Mouse (Mus musculus) testis, postnatal 14 days (tissue): ENCODE measurements around the gene Arfgap3.
"Not testable (repeated sequence)": the region's sequence is repeated elsewhere in the genome, so short reads cannot be mapped to it uniquely, and the experiment has no call there.

Experiments used
- DNase-seq: peaks from one replicate; pipeline ENCODE4 v3.0.0; 2021; ENCODE audit warnings: low spot score

The Arfgap3 gene

GRCm38 (mm10) chr15:83349954-83350711 lies at the start of gene Arfgap3:
Arfgap3 (minus strand) TSS chr15:83350247.
- DNase-seq = peak; percentile 90

- no peak for DNase-seq
Measured at GRCm38 (mm10) chr15:83392722-83393121, 42.7 kb upstream of the Arfgap3 start.

GRCm38 (mm10) chr15:83387911-83388310 lies 37.9 kb upstream of the Arfgap3 start:
- DNase-seq = no peak

- no peak for DNase-seq
Measured at GRCm38 (mm10) chr15:83383633-83384032, 33.6 kb upstream of the Arfgap3 start.

GRCm38 (mm10) chr15:83383136-83383535 lies 33.1 kb upstream of the Arfgap3 start:
- DNase-seq = no peak

GRCm38 (mm10) chr15:83382467-83382866 lies 32.4 kb upstream of the Arfgap3 start:
- DNase-seq = no peak

GRCm38 (mm10) chr15:83377153-83377552 lies 27.1 kb upstream of the Arfgap3 start:
- DNase-seq = no peak

- DNase-seq = no peak
Measured at GRCm38 (mm10) chr15:83375136-83375535, 25.1 kb upstream of the Arfgap3 start.

GRCm38 (mm10) chr15:83374076-83374475 lies 24.0 kb upstream of the Arfgap3 start:
- no peak for DNase-seq

GRCm38 (mm10) chr15:83368702-83369101 lies 18.7 kb upstream of the Arfgap3 start:
- not testable (repeated sequence) for DNase-seq

- peak; percentile 25 for DNase-seq
Measured at GRCm38 (mm10) chr15:83368261-83368660, 18.2 kb upstream of the Arfgap3 start.

GRCm38 (mm10) chr15:83366933-83367552 lies 17.0 kb upstream of the Arfgap3 start:
- peak; percentile 97 for DNase-seq

GRCm38 (mm10) chr15:83365697-83366096 lies 15.7 kb upstream of the Arfgap3 start:
- DNase-seq = no peak

- DNase-seq = no peak
Measured at GRCm38 (mm10) chr15:83364194-83364593, 14.1 kb upstream of the Arfgap3 start.

- DNase-seq = not testable (repeated sequence)
Measured at GRCm38 (mm10) chr15:83362813-83363212, 12.8 kb upstream of the Arfgap3 start.

GRCm38 (mm10) chr15:83360899-83361298 lies 10.9 kb upstream of the Arfgap3 start:
- not testable (repeated sequence) for DNase-seq

GRCm38 (mm10) chr15:83360140-83360539 lies 10.1 kb upstream of the Arfgap3 start:
- DNase-seq = no peak

GRCm38 (mm10) chr15:83358476-83358875 lies 8.4 kb upstream of the Arfgap3 start:
- DNase-seq = no peak

- no peak for DNase-seq
Measured at GRCm38 (mm10) chr15:83351546-83351945, 1.5 kb upstream of the Arfgap3 start.

- DNase-seq = no peak
Measured at GRCm38 (mm10) chr15:83350859-83351258, 812 bp upstream of the Arfgap3 start.

- no peak for DNase-seq
Measured at GRCm38 (mm10) chr15:83349225-83349953, 658 bp downstream of the Arfgap3 start.

GRCm38 (mm10) chr15:83348747-83349146 lies 1.3 kb downstream of the Arfgap3 start:
- DNase-seq = no peak
